Mouse (Mus musculus): Measurements from ENCODE around the gene Kif14. TPM values are rescaled to one million over a fixed set of nuclear protein-coding genes. Genes with fewer than 3 reads are reported as not detected.

Gene Kif14
- polyA plus RNA-seq (2012; rRNA removed): 2.0 and 3.3 TPM in 2 replicates

DNA sequence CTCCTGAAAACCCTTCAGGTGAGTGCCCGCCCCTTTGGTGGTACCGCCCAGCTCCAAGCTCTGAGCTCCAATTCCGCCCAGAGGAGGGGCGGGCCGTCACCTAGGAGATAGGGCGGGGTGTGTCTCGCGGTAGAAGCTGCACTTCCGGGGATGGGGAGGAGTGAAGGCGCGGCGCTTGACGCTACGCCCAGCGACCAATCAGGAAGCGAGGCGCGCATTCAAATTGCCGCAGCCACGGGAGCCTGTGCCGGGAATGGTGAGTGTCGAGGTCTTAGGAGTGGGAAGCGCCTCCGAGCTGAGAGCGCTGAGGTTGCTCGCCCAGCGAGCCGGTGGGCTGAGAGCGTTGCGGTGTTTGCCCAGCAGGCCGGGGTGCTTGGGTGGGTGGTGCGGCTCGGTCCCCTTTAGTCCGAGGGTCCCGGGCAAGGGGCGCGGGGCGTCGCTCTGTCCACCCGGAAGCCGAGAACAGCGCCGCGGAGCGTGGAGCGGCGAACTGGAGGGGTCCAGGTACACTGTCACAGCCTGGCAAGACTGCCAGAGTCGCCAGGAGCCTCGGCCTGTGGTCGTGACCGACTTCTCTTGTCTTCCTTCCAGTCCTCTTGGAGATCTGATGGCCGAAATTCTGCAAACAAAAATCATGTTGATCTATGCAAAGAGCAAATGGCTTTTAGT, at the start of gene Kif14:
Kif14 (plus strand) TSS at position 201 of the 669 bp plus-strand sequence.
- no peak for TF ChIP-seq POLR2A (IDR thresholded peaks at IDR 0.05; ENCODE audit: borderline replicate concordance, extremely low read depth, insufficient read depth, insufficient read length, poor library complexity, severe bottlenecking)
- no peak for TF ChIP-seq CTCF (IDR thresholded peaks at IDR 0.05; ENCODE audit: borderline replicate concordance, extremely low read depth, insufficient read depth, insufficient read length)
- DNase-seq (ENCODE audit: low read depth): peak; percentile 98

DNA sequence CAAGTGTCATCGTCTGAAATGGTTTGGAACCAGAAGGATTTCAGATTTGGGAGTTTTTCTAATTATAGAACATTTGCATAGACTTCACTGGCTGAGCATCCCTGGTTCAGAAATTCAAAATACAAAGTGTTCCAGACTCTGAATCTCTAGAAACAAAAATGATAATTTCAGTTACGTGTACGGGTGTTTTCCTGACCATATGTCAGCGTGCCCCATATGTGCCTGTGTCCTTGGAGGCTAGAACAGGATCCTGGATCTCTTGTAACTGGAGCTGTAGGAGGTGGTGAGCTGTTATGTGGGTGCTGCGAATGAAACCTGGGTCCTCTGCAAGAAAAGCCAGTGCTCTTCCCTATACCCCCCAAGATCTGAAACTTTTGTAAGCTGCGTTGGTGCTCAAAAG, 47.8 kb upstream of the Kif14 start:
- DNase-seq (ENCODE audit: low read depth): no peak
- TF ChIP-seq CTCF (IDR thresholded peaks at IDR 0.05; ENCODE audit: borderline replicate concordance, extremely low read depth, insufficient read depth, insufficient read length) (no peak), POLR2A (IDR thresholded peaks at IDR 0.05; ENCODE audit: borderline replicate concordance, extremely low read depth, insufficient read depth, insufficient read length, poor library complexity, severe bottlenecking) (no peak)

DNA sequence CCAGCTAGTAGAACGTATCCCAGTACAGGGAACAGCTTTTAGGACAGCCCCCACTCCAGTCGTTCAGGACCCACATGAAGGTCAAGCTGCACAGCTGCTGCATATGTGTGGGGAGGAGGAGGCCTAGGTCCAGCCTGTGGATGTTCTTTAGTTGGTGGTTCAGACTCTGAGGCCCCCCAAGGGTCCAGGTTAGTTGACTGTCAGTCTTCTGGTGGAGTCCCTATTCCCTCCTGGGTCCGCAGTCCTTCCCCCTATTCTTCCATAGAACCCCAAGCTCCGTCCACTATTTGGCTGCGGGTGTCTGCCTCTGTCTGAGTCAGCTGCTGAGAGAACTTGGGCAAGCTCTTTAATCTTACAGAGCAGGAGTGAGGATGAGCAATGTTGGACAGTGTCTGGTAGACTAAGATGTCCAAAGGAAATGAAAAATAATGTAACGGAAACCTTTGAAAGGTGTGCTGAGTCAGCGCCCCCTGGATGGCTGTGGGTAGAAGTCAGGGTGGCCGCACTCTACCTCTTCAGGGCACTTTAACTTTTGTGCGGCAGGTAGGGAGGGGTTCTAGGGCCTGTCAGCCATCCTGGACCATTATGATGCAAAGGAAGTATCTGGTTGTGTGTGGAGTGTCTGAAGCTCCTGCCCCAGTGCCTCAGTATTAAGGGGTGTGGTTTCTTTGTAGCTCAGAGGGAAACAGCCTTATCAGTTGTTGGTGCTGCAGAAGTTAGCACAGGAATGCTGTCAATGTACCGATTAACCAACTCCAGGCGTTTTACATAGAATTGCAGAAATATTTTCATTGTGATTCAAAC, 38.8 kb upstream of the Kif14 start:
- no peak for DNase-seq (ENCODE audit: low read depth)
- TF ChIP-seq CTCF (IDR thresholded peaks at IDR 0.05; ENCODE audit: borderline replicate concordance, extremely low read depth, insufficient read depth, insufficient read length): no peak
- TF ChIP-seq POLR2A (IDR thresholded peaks at IDR 0.05; ENCODE audit: borderline replicate concordance, extremely low read depth, insufficient read depth, insufficient read length, poor library complexity, severe bottlenecking): no peak

DNA sequence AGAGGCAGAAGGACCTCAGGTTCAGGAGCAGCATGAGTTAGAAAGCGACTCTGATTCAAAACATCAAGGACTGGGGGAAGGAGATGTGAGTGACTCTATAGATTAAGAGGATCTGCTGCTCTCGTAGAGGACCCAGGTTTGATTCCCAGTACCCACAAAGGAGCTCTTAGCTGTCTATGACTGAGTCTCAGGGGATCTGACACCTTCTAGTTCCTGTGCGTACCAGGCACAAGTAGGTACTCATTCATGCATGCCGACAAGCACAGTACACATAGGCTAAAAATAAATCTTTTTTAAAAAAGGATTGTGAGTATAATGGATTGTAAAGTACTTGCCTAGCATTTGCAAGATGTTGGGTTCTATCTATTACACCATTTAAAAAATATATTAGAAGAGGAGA, 37.2 kb upstream of the Kif14 start:
- no peak for DNase-seq (ENCODE audit: low read depth)
- TF ChIP-seq CTCF (IDR thresholded peaks at IDR 0.05; ENCODE audit: borderline replicate concordance, extremely low read depth, insufficient read depth, insufficient read length) (no peak), POLR2A (IDR thresholded peaks at IDR 0.05; ENCODE audit: borderline replicate concordance, extremely low read depth, insufficient read depth, insufficient read length, poor library complexity, severe bottlenecking) (no peak)

DNA sequence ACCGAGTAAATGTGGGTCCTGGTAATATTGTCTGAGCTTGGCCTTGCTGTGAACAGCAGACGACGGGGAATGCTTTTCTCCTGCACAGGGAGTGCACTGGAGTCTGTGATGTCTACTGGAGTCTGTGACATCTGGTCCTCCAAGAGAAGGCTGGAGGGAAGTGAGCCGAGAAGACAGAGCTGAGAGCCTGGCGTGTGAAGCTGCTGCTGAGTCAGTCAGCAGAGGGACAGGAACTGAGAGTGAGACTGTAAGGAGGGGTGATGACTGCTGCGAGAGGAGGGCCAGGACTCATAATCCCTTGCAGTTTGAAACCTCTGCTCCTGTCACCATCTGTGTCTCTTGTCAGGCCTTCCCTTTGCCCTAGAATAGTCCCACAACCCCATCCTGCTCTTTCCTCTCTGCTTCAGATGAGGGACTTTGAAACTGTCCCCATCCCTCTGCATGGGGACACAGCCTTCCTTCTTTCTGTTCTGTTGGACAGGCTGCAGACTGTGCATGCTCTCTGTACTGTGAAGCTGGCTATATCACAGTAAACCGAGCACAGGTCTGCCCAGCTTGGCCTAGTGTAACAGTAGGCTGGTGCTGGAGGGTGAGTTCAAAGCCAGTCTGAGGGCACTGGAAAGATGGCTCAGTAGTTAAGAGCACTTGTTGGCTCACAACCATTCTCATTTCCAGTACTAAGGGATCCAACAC, 35.9 kb upstream of the Kif14 start:
- DNase-seq (ENCODE audit: low read depth): no peak
- no peak for TF ChIP-seq POLR2A (IDR thresholded peaks at IDR 0.05; ENCODE audit: borderline replicate concordance, extremely low read depth, insufficient read depth, insufficient read length, poor library complexity, severe bottlenecking)
- TF ChIP-seq CTCF (IDR thresholded peaks at IDR 0.05; ENCODE audit: borderline replicate concordance, extremely low read depth, insufficient read depth, insufficient read length): no peak

DNA sequence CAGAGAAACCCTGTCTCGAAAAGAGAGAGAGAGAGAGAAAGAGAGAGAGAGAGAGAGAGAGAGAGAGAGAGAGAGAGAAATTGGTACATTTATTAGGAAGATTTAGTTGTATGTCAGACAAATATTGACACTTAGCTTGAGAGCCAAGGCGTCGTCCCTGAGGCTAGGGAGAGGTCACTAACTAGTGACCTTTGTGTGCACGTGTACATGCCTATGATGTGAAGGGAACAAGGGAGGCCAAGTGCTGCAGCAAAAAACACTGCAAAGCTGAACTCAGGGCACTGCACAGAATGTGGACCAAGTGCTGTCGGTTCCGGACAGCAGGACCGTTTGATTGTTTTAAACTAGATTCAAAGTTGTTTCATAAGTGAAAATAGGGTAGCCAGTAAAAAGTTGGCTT, 25.4 kb upstream of the Kif14 start:
- no peak for TF ChIP-seq POLR2A (IDR thresholded peaks at IDR 0.05; ENCODE audit: borderline replicate concordance, extremely low read depth, insufficient read depth, insufficient read length, poor library complexity, severe bottlenecking)

DNA sequence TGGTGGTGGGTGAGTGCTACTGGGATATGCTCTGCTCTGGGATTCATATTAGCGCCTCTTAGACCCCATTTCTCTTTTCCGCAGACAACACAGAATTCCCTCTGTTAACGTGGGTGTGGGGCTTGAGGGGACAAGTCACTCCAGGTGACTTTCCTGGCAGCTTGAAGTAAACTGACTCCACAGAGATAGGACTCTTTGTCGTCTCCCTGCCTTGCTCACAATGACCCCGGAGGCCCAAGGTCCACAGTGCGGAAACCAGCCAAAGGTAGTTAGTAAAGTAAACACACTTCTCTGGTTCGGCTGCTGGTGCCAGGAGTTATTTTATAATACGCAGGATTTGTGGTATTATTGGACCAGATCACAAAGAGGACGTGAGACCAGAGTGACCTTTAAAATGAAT, 23.3 kb upstream of the Kif14 start:
- TF ChIP-seq POLR2A (IDR thresholded peaks at IDR 0.05; ENCODE audit: borderline replicate concordance, extremely low read depth, insufficient read depth, insufficient read length, poor library complexity, severe bottlenecking) (no peak), CTCF (IDR thresholded peaks at IDR 0.05; ENCODE audit: borderline replicate concordance, extremely low read depth, insufficient read depth, insufficient read length) (no peak)

More for the DNA sequence above, 25.4 kb upstream of the Kif14 start:
- no peak for DNase-seq (ENCODE audit: low read depth)

DNA sequence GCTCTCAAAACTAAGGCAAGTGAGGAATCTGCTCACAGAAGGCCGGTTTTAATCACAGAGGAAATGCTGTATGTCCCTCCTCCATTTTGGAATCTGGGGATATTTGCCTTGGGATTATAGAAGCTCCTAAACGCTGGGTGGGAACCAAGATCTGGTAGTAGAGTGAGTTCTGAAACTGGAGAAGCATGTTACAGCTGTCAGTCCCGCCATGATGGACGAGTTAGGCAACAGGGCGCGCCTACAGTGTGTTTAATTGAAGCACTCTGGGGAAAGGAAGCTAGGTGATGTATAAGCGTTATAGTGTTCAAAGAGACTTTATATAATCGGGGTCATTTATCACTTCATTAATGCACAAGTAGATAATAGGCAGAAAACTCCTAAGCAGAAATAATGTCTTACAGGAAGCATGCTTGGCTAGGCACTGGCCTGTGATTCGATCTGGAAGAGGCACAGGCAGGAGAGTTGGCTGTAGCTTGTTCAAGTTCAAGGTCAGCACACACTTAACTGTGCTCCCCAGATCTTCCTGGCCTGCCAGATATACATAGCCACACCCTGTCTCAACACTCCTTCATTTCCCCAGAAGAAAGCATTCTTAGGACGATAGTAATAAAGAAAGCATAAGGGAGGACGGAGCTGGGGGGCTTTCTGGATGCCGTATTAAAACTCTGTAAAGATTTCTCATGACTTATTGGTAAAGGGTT, 21.4 kb upstream of the Kif14 start:
- TF ChIP-seq POLR2A (IDR thresholded peaks at IDR 0.05; ENCODE audit: borderline replicate concordance, extremely low read depth, insufficient read depth, insufficient read length, poor library complexity, severe bottlenecking) (no peak), CTCF (IDR thresholded peaks at IDR 0.05; ENCODE audit: borderline replicate concordance, extremely low read depth, insufficient read depth, insufficient read length) (no peak)
- no peak for DNase-seq (ENCODE audit: low read depth)

More for the DNA sequence above, 23.3 kb upstream of the Kif14 start:
- no peak for DNase-seq (ENCODE audit: low read depth)

DNA sequence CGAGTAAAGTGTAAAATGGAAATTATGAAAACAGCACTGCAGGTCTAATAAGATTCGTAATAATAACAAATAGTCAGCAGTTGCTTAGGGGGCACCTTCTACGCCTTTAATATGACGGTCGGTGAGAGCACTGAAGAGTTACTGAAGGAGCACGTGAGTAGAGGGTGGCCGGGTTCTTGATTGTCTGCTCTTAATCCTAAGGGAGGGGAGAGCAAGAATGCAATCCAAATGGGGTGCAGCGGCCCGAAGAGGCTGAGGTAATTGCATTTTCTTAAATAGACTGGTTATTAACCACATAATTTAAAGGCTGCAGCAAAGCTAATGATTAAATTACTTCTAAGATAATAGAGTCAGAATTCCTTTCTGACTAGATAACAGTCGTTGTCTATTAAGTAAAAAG, 19.2 kb upstream of the Kif14 start:
- peak; percentile 19 for DNase-seq (ENCODE audit: low read depth)
- TF ChIP-seq POLR2A (IDR thresholded peaks at IDR 0.05; ENCODE audit: borderline replicate concordance, extremely low read depth, insufficient read depth, insufficient read length, poor library complexity, severe bottlenecking): no peak
- no peak for TF ChIP-seq CTCF (IDR thresholded peaks at IDR 0.05; ENCODE audit: borderline replicate concordance, extremely low read depth, insufficient read depth, insufficient read length)

DNA sequence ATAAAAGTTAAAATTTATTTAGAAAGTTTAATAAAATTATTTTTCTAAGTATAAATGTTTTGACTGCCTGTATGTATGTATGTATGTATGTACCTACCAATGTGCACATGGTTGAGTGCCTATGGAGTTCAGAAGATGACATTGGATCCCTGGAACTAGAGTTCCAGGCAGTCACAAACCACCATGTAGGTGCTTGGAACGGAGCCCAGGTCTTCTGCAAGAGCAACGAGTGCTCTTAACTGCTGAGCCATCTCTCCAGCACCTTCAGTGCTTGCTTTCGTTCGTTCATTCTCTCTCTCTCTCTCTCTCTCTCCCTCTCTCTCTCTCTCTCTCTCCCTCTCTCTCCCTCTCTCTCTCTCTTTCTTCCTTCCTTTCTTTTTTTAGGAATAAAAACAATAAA, 18.8 kb upstream of the Kif14 start:
- TF ChIP-seq CTCF (IDR thresholded peaks at IDR 0.05; ENCODE audit: borderline replicate concordance, extremely low read depth, insufficient read depth, insufficient read length): no peak
- TF ChIP-seq POLR2A (IDR thresholded peaks at IDR 0.05; ENCODE audit: borderline replicate concordance, extremely low read depth, insufficient read depth, insufficient read length, poor library complexity, severe bottlenecking): no peak

DNA sequence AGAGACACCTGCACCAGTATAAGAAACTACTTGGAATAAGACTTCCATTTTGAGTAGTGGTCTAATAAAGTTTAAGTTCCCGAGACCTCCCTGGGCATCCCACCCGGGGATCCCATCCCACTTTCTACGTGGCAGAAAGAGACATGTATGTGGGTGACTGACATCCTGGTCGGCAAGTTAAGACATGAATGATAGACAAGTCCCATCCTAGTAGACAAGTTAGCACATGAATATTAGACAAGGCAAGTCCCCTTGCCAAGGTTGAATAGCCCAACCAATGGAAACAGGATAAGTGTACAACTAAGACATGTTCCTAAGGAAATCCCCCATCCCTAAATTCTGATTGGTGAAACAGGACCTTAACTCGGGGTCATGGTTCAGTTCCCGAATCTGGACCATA, 16.6 kb upstream of the Kif14 start:
- TF ChIP-seq CTCF (IDR thresholded peaks at IDR 0.05; ENCODE audit: borderline replicate concordance, extremely low read depth, insufficient read depth, insufficient read length): no peak
- TF ChIP-seq POLR2A (IDR thresholded peaks at IDR 0.05; ENCODE audit: borderline replicate concordance, extremely low read depth, insufficient read depth, insufficient read length, poor library complexity, severe bottlenecking): no peak
- DNase-seq (ENCODE audit: low read depth): no peak

More for the DNA sequence above, 18.8 kb upstream of the Kif14 start:
- DNase-seq (ENCODE audit: low read depth): no peak
